Mouse (Mus musculus) CH12.LX (cell line): Measurements from ENCODE around the gene Ldlrad3. TPM values are rescaled to one million over a fixed set of nuclear protein-coding genes. Genes with fewer than 3 reads are reported as not detected.

Source experiments
- DNase-seq: peaks from one replicate; pipeline ENCODE4 v3.0.0-alpha.2; 2013; ENCODE audit errors: extremely low read depth
- H3K27ac ChIP-seq: 2 replicates; pipeline ENCODE4 v1.5.1; 2012; ENCODE audit warnings: low read depth, mild to moderate bottlenecking, control low read depth, moderate library complexity; ENCODE audit not compliant: insufficient read depth
- H3K27me3 ChIP-seq: replicated peaks from 2 replicates; pipeline ENCODE3; 2012; ENCODE audit warnings: inconsistent platforms
- H3K36me3 ChIP-seq, 2 experiments: replicated peaks in 1 of 2; 2 replicates each; pipeline versions ENCODE3 to v1.6.1; 2012; ENCODE audit warnings: inconsistent platforms in 1 of 2, low read length in 1 of 2, mild to moderate bottlenecking in 1 of 2, mixed read lengths in 1 of 2, moderate library complexity in 1 of 2; ENCODE audit not compliant: control insufficient read depth in 1 of 2, insufficient read depth in 1 of 2
- H3K4me1 ChIP-seq, 2 experiments: 2 replicates each; pipeline ENCODE4 v1.6.1; 2012; ENCODE audit warnings: inconsistent platforms in 1 of 2, moderate library complexity in 1 of 2; ENCODE audit not compliant: insufficient read depth in 2 of 2, control insufficient read depth in 1 of 2
- H3K4me2 ChIP-seq: 2 replicates; pipeline ENCODE4 v1.6.1; 2012; ENCODE audit warnings: low read depth, mild to moderate bottlenecking, control low read depth; ENCODE audit not compliant: poor library complexity, insufficient read depth, severe bottlenecking
- H3K4me3 ChIP-seq, 3 experiments: fragments of 150-350 bp in 1 of 3; sonication (generic) in 1 of 3; replicated peaks in 1 of 3; 2 replicates each; pipeline versions ENCODE3 to v1.5.1; 2011 to 2012; ENCODE audit warnings: low read depth in 2 of 3, low read length in 2 of 3, mild to moderate bottlenecking in 2 of 3, moderate library complexity in 2 of 3, control low read depth in 1 of 3, improper control_type of control experiment in 1 of 3, inconsistent platforms in 1 of 3, mixed read lengths in 1 of 3; ENCODE audit not compliant: poor library complexity in 1 of 3
- H3K79me2 ChIP-seq: replicated peaks from 2 replicates; pipeline ENCODE4 v1.6.1; 2012; ENCODE audit warnings: mild to moderate bottlenecking, moderate library complexity; ENCODE audit not compliant: control insufficient read depth, poor library complexity, insufficient read depth, severe bottlenecking; ENCODE audit errors: extremely low read depth
- H3K9ac ChIP-seq: 2 replicates; pipeline ENCODE4 v1.6.1; 2012; ENCODE audit warnings: low read depth, mild to moderate bottlenecking, control low read depth, moderate library complexity; ENCODE audit not compliant: insufficient read depth
- H3K9me3 ChIP-seq: replicated peaks from 2 replicates; pipeline ENCODE3; 2012; ENCODE audit warnings: low read length, inconsistent platforms, mixed read lengths
- BHLHE40 ChIP-seq: IDR thresholded peaks from 2 replicates; pipeline ENCODE4 v1.6.1; 2011; ENCODE audit warnings: mild to moderate bottlenecking, low read depth, low read length, improper control_type of control experiment
- E2F4 ChIP-seq: IDR thresholded peaks from 2 replicates; pipeline ENCODE4 v1.6.1; 2011; ENCODE audit warnings: low read depth, low read length, improper control_type of control experiment; ENCODE audit not compliant: insufficient replicate concordance
- ETS1 ChIP-seq: conservative IDR thresholded peaks from 2 replicates; pipeline ENCODE4 v1.6.1; 2012; ENCODE audit warnings: low read depth, mild to moderate bottlenecking, inconsistent platforms, low read length, improper control_type of control experiment, moderate library complexity
- HCFC1 ChIP-seq: IDR thresholded peaks from 2 replicates; pipeline ENCODE4 v1.6.1; 2012; ENCODE audit warnings: low read depth, mild to moderate bottlenecking, inconsistent platforms, low read length, improper control_type of control experiment
- JUN ChIP-seq: IDR thresholded peaks from 2 replicates; pipeline ENCODE4 v1.6.1; 2011; ENCODE audit warnings: low read depth, mild to moderate bottlenecking, low read length, improper control_type of control experiment, moderate library complexity; ENCODE audit not compliant: insufficient read depth
- JUND ChIP-seq: conservative IDR thresholded peaks from 2 replicates; pipeline ENCODE4 v1.6.1; 2011; ENCODE audit warnings: low read depth, low read length, improper control_type of control experiment
- MAX ChIP-seq: IDR thresholded peaks from 2 replicates; pipeline ENCODE4 v1.6.1; 2011; ENCODE audit warnings: low read length, improper control_type of control experiment
- MAZ ChIP-seq: IDR thresholded peaks from 2 replicates; pipeline ENCODE4 v1.6.1; 2012; ENCODE audit warnings: low read depth, mild to moderate bottlenecking, inconsistent platforms, low read length, improper control_type of control experiment, moderate library complexity
- MEF2A ChIP-seq: IDR thresholded peaks from 2 replicates; pipeline ENCODE4 v1.6.1; 2014; ENCODE audit warnings: low read depth, mild to moderate bottlenecking, inconsistent platforms, low read length, improper control_type of control experiment, borderline replicate concordance
- NRF1 ChIP-seq: IDR thresholded peaks from 2 replicates; pipeline ENCODE4 v1.6.1; 2014; ENCODE audit warnings: low read depth, mild to moderate bottlenecking, inconsistent platforms, low read length, improper control_type of control experiment, moderate library complexity
- PAX5 ChIP-seq: IDR thresholded peaks from 2 replicates; pipeline ENCODE4 v1.6.1; 2012; ENCODE audit warnings: low read length, inconsistent platforms, mixed read lengths
- POLR2A ChIP-seq: IDR thresholded peaks from 2 replicates; pipeline ENCODE4 v1.6.1; 2011; ENCODE audit warnings: low read depth, mild to moderate bottlenecking, improper control_type of control experiment, low read length
- POLR2AphosphoS2 ChIP-seq: IDR thresholded peaks from 2 replicates; pipeline ENCODE4 v1.6.1; 2011; ENCODE audit warnings: low read depth, low read length, improper control_type of control experiment
- SIN3A ChIP-seq: IDR thresholded peaks from 2 replicates; pipeline ENCODE4 v1.6.1; 2012; ENCODE audit warnings: low read length, improper control_type of control experiment, inconsistent platforms
- SMC3 ChIP-seq: IDR thresholded peaks from 2 replicates; pipeline ENCODE4 v1.6.1; 2011; ENCODE audit warnings: low read depth, low read length, improper control_type of control experiment
- TBP ChIP-seq: conservative IDR thresholded peaks from 2 replicates; pipeline ENCODE4 v1.6.1; 2011; ENCODE audit warnings: low read depth, low read length, improper control_type of control experiment
- TCF12 ChIP-seq: IDR thresholded peaks from 2 replicates; pipeline ENCODE4 v1.6.1; 2014; ENCODE audit warnings: low read depth, mild to moderate bottlenecking, inconsistent platforms, low read length, improper control_type of control experiment
- USF1 ChIP-seq: IDR thresholded peaks from 2 replicates; pipeline ENCODE4 v1.6.1; 2014; ENCODE audit warnings: low read depth, mild to moderate bottlenecking, inconsistent platforms, low read length, improper control_type of control experiment
- ZC3H11A ChIP-seq: IDR thresholded peaks from 2 replicates; pipeline ENCODE4 v1.6.1; 2012; ENCODE audit warnings: low read depth, mild to moderate bottlenecking, inconsistent platforms, low read length, improper control_type of control experiment
- ZKSCAN1 ChIP-seq: IDR thresholded peaks from 2 replicates; pipeline ENCODE4 v1.6.1; 2012; ENCODE audit warnings: low read depth, inconsistent platforms, low read length, improper control_type of control experiment, borderline replicate concordance
- ZMIZ1 ChIP-seq: IDR thresholded peaks from 2 replicates; pipeline ENCODE4 v1.6.1; 2012; ENCODE audit warnings: low read depth, mild to moderate bottlenecking, inconsistent platforms, low read length, improper control_type of control experiment
- dilution Hi-C: fragments of 300-500 bp; cut with MboI; formaldehyde crosslinking; loops from 2 replicates; pipeline ENCODE4 v1.14.3; 2020; ENCODE audit warnings: low sequenced_read_pairs; ENCODE audit not compliant: extremely low pct_unique_long_range_greater_than_20kb, extremely low pct_ligation_motif_present
- in situ Hi-C: fragments of 300-500 bp; cut with MboI; formaldehyde crosslinking; loops from 3 replicates; pipeline ENCODE4 v1.14.3; 2019; ENCODE audit warnings: low sequenced_read_pairs, low pct_ligation_motif_present, low pct_unique_long_range_greater_than_20kb, mixed read lengths
- polyA plus RNA-seq: library from polyadenylated mRNA; unstranded; fragments of >175 nt; gene quantifications from 2 replicates; pipeline ENCODE4 v1.2.1, GENCODE M21; 2012; ENCODE audit warnings: low read depth; ENCODE audit not compliant: insufficient read length
- total RNA-seq, 2 experiments: library from RNA; depleted of rRNA; stranded (reverse); fragments of 300-350 nt in 1 of 2; fragments of >200 nt in 1 of 2; gene quantifications; 2 replicates each; pipeline ENCODE4 v1.2.3; 2012 to 2014

The Ldlrad3 gene
- total and polyA plus RNA-seq, 3 experiments = 0.30 to 2.7 (median 2.1) TPM

GRCm38 (mm10) chr2:102149058-102149457 lies 37.1 kb downstream of the Ldlrad3 start:
- in situ Hi-C loops = no loop called here

GRCm38 (mm10) chr2:102148093-102148492 lies 38.1 kb downstream of the Ldlrad3 start:
- H3K9ac ChIP-seq = no peak overlapping the region
- H3K4me2 ChIP-seq = no peak overlapping the region
- no peaks in the 10 kb centered on the region for H3K36me3 ChIP-seq
- TF ChIP-seq JUND = no peak
- no peak for TF ChIP-seq POLR2A
- no peak for TF ChIP-seq BHLHE40
- no peak for TF ChIP-seq TBP
- TF ChIP-seq HCFC1 = no peak
- TF ChIP-seq ZC3H11A = no peak
- no peak for TF ChIP-seq ZMIZ1
- H3K9me3 ChIP-seq = no peaks in the 10 kb centered on the region
- in situ Hi-C loops (no loop called here), dilution Hi-C loops (no loop called here)
- no peaks in the 10 kb centered on the region for H3K79me2 ChIP-seq
- no peak for DNase-seq
- H3K27me3 ChIP-seq = no peaks in the 10 kb centered on the region
- no peak overlapping the region for H3K27ac ChIP-seq
- H3K4me3 ChIP-seq = no peak overlapping the region
- H3K4me1 ChIP-seq = peaks cover 0 to 5% of the 10 kb centered on the region in 2 experiments; a peak in 2 of 4 replicates

More at GRCm38 (mm10) chr2:102149058-102149457, 37.1 kb downstream of the Ldlrad3 start:
- H3K27me3 ChIP-seq = no peaks in the 10 kb centered on the region
- no peaks in the 10 kb centered on the region for H3K9me3 ChIP-seq
- no peak for TF ChIP-seq SIN3A
- no peak for TF ChIP-seq MEF2A
- TF ChIP-seq JUN = no peak
- TF ChIP-seq USF1 = no peak
- TF ChIP-seq MAZ = no peak
- TF ChIP-seq ZKSCAN1 = no peak
- TF ChIP-seq NRF1 = no peak
- no peak for TF ChIP-seq E2F4
- no peak for TF ChIP-seq JUND
- TF ChIP-seq SMC3 = no peak
- no peak for TF ChIP-seq BHLHE40
- TF ChIP-seq PAX5 = no peak
- no peak for TF ChIP-seq ETS1
- no peak for TF ChIP-seq MAX
- TF ChIP-seq POLR2AphosphoS2 = no peak
- no peak for TF ChIP-seq TCF12
- TF ChIP-seq ZMIZ1 = no peak
- H3K4me1 ChIP-seq = peaks cover 0 to 5% of the 10 kb centered on the region in 2 experiments; a peak in 2 of 4 replicates
- H3K4me3 ChIP-seq = no peak overlapping the region
- dilution Hi-C loops = no loop called here
- H3K4me2 ChIP-seq = no peak overlapping the region
- H3K36me3 ChIP-seq = no peaks in the 10 kb centered on the region
- no peak overlapping the region for H3K27ac ChIP-seq
- no peaks in the 10 kb centered on the region for H3K79me2 ChIP-seq
- DNase-seq = no peak
- H3K9ac ChIP-seq = no peak overlapping the region
